Mouse (Mus musculus) midbrain, embryonic 16.5 days (tissue): ENCODE data around the gene Ccm2. TPM values are rescaled to one million over a fixed set of nuclear protein-coding genes. Genes with fewer than 3 reads are reported as not detected.

ENCODE experiments used
- ATAC-seq: fragments of 200-750 bp; cut with Nextera tagmentation; 2 replicates; pipeline ENCODE4 v1.8.0; 2017; ENCODE audit warnings: moderate TSS enrichment
- H3K27ac ChIP-seq: fragments of 300-500 bp; sonication (generic); 2 replicates; pipeline ENCODE4 v1.5.1; 2014; ENCODE audit warnings: mild to moderate bottlenecking, low read length, mixed read lengths
- H3K27me3 ChIP-seq: fragments of 300-500 bp; sonication (generic); 2 replicates; pipeline ENCODE4 v1.6.1; 2014; ENCODE audit warnings: low read depth, low read length, mixed read lengths; ENCODE audit not compliant: control insufficient read depth, insufficient read depth
- H3K36me3 ChIP-seq: fragments of 300-500 bp; sonication (generic); 2 replicates; pipeline ENCODE4 v1.6.1; 2014; ENCODE audit warnings: mild to moderate bottlenecking, low read length, moderate library complexity, mixed read lengths; ENCODE audit not compliant: control insufficient read depth, insufficient read depth
- H3K4me1 ChIP-seq: fragments of 300-500 bp; sonication (generic); 2 replicates; pipeline ENCODE4 v1.6.1; 2014; ENCODE audit warnings: mild to moderate bottlenecking, low read length, mixed read lengths; ENCODE audit not compliant: control insufficient read depth, insufficient read depth
- H3K4me2 ChIP-seq: fragments of 300-500 bp; sonication (generic); 2 replicates; pipeline ENCODE4 v1.6.1; 2014; ENCODE audit warnings: mild to moderate bottlenecking, low read length, mixed read lengths
- H3K4me3 ChIP-seq: fragments of 300-500 bp; sonication (generic); 2 replicates; pipeline ENCODE4 v1.5.1; 2014; ENCODE audit warnings: low read depth, mild to moderate bottlenecking, low read length, moderate library complexity, mixed read lengths
- H3K9ac ChIP-seq: fragments of 300-500 bp; sonication (generic); 2 replicates; pipeline ENCODE4 v1.6.1; 2014; ENCODE audit warnings: low read depth, low read length, mixed read lengths
- H3K9me3 ChIP-seq: fragments of 300-500 bp; sonication (generic); replicated peaks from 2 replicates; pipeline ENCODE4 v1.6.1; 2014; ENCODE audit warnings: mild to moderate bottlenecking, low read length, mixed read lengths; ENCODE audit not compliant: control insufficient read depth, poor library complexity, severe bottlenecking
- WGBS: fragments of 180-500 bp; shearing (Covaris S2); extraction: QIAGEN DNeasy Blood & Tissue Kit; methylation state at CpG from one replicate; pipeline ENCODE4 v1.1.7; 2014; 5-methylcytosine and 5-hydroxymethylcytosine counted together
- polyA plus RNA-seq: library from polyadenylated mRNA; unstranded; fragments of >200 nt; fragmentation: Nextera tagmentation; extraction: Ambion mirVana; gene quantifications from 2 replicates; pipeline ENCODE4 v1.2.1, GENCODE M21; 2015

The Ccm2 gene
- polyA plus RNA-seq, 1 experiment from 2014 or later, result 81.4 TPM

- Histone ChIP-seq H3K9ac (no peak overlapping the region), H3K9me3 (no peaks in the 10 kb centered on the region), H3K27me3 (no peaks in the 10 kb centered on the region), H3K4me3 (no peak overlapping the region), H3K4me1 (peaks cover 12% of the 10 kb centered on the region), H3K27ac (no peak overlapping the region), H3K36me3 (no peaks in the 10 kb centered on the region), H3K4me2 (no peak overlapping the region)
- no peak for ATAC-seq
- WGBS, result 91% methylated on average over 8 of the region's 8 CpGs
Measured at GRCm38 (mm10) chr11:6567951-6568350, 21.3 kb downstream of the Ccm2 start.

GRCm38 (mm10) chr11:6568584-6569409 lies 22.1 kb downstream of the Ccm2 start:
- Histone ChIP-seq H3K4me3 (no peak overlapping the region), H3K4me2 (peak overlapping the region; percentile 24; the same call in 1 of the 2 replicates), H3K27me3 (no peaks in the 10 kb centered on the region), H3K9ac (peak overlapping the region; percentile 22; the same call in 1 of the 2 replicates), H3K36me3 (0 out of 2 replicates have a peak, but pooled peaks cover 2% of the 10 kb centered on the region), H3K4me1 (peaks cover 12% of the 10 kb centered on the region), H3K9me3 (no peaks in the 10 kb centered on the region), H3K27ac (peak overlapping the region; percentile 66)
- peak; percentile 61 for ATAC-seq
- WGBS, result 33% methylated on average over 11 of the region's 11 CpGs

GRCm38 (mm10) chr11:6569410-6569777 lies 22.7 kb downstream of the Ccm2 start:
- H3K4me1 ChIP-seq, result peaks cover 12% of the 10 kb centered on the region
- H3K4me2 ChIP-seq, result no peak overlapping the region
- no peak overlapping the region for H3K4me3 ChIP-seq
- no peak overlapping the region for H3K9ac ChIP-seq
- WGBS, result 47% methylated on average over 3 of the region's 3 CpGs
- no peaks in the 10 kb centered on the region for H3K9me3 ChIP-seq
- H3K36me3 ChIP-seq, result 0 out of 2 replicates have a peak, but pooled peaks cover 3% of the 10 kb centered on the region
- peak overlapping the region; percentile 66 for H3K27ac ChIP-seq
- ATAC-seq, result peak; percentile 30; the same call in 1 of the 2 replicates
- H3K27me3 ChIP-seq, result no peaks in the 10 kb centered on the region

- no peak overlapping the region for H3K4me3 ChIP-seq
- H3K36me3 ChIP-seq, result peaks cover 7% of the 10 kb centered on the region; the same call in 1 of the 2 replicates
- 85% methylated on average over 3 of the region's 3 CpGs for WGBS
- ATAC-seq, result no peak
- no peak overlapping the region for H3K27ac ChIP-seq
- H3K9ac ChIP-seq, result no peak overlapping the region
- H3K4me2 ChIP-seq, result no peak overlapping the region
- H3K4me1 ChIP-seq, result no peaks in the 10 kb centered on the region
- H3K27me3 ChIP-seq, result no peaks in the 10 kb centered on the region
- H3K9me3 ChIP-seq, result no peaks in the 10 kb centered on the region
Measured at GRCm38 (mm10) chr11:6576151-6576550, 29.5 kb downstream of the Ccm2 start.

- H3K4me1 ChIP-seq, result no peaks in the 10 kb centered on the region
- H3K27me3 ChIP-seq, result no peaks in the 10 kb centered on the region
- H3K4me2 ChIP-seq, result no peak overlapping the region
- whole genome bisulfite sequencing, result 88% methylated on average over 7 of the region's 7 CpGs
- H3K27ac ChIP-seq, result no peak overlapping the region
- no peak overlapping the region for H3K9ac ChIP-seq
- peaks cover 4% of the 10 kb centered on the region; the same call in 1 of the 2 replicates for H3K36me3 ChIP-seq
- no peak for ATAC-seq
- H3K4me3 ChIP-seq, result no peak overlapping the region
- H3K9me3 ChIP-seq, result no peaks in the 10 kb centered on the region
Measured at GRCm38 (mm10) chr11:6579361-6579760, 32.7 kb downstream of the Ccm2 start.

- ATAC-seq, result no peak
- H3K27ac ChIP-seq, result no peak overlapping the region
Measured at GRCm38 (mm10) chr11:6580065-6580750, 33.5 kb downstream of the Ccm2 start.

GRCm38 (mm10) chr11:6581560-6581959 lies 34.9 kb downstream of the Ccm2 start:
- 88% methylated on average over 2 of the region's 2 CpGs for WGBS

More at GRCm38 (mm10) chr11:6580065-6580750, 33.5 kb downstream of the Ccm2 start:
- Histone ChIP-seq H3K9ac (no peak overlapping the region), H3K4me3 (no peak overlapping the region), H3K27me3 (no peaks in the 10 kb centered on the region), H3K4me2 (no peak overlapping the region), H3K9me3 (no peaks in the 10 kb centered on the region), H3K4me1 (no peaks in the 10 kb centered on the region), H3K36me3 (peaks cover 6% of the 10 kb centered on the region; the same call in 1 of the 2 replicates)
- WGBS, result 70% methylated on average over 4 of the region's 4 CpGs

GRCm38 (mm10) chr11:6585748-6586147 lies 39.1 kb downstream of the Ccm2 start:
- H3K9me3 ChIP-seq, result no peaks in the 10 kb centered on the region
- H3K27ac ChIP-seq, result no peak overlapping the region
- H3K27me3 ChIP-seq, result no peaks in the 10 kb centered on the region
- no peak for ATAC-seq
- H3K4me3 ChIP-seq, result no peak overlapping the region
- no peak overlapping the region for H3K4me2 ChIP-seq
- no peak overlapping the region for H3K9ac ChIP-seq
- H3K36me3 ChIP-seq, result peaks cover 11% of the 10 kb centered on the region
- WGBS, result 87% methylated on average over 8 of the region's 8 CpGs
- H3K4me1 ChIP-seq, result no peaks in the 10 kb centered on the region

More at GRCm38 (mm10) chr11:6581560-6581959, 34.9 kb downstream of the Ccm2 start:
- Histone ChIP-seq H3K27ac (no peak overlapping the region), H3K9ac (no peak overlapping the region), H3K9me3 (no peaks in the 10 kb centered on the region), H3K4me1 (no peaks in the 10 kb centered on the region), H3K36me3 (peaks cover 5% of the 10 kb centered on the region; the same call in 1 of the 2 replicates), H3K27me3 (no peaks in the 10 kb centered on the region), H3K4me2 (no peak overlapping the region), H3K4me3 (no peak overlapping the region)
- no peak for ATAC-seq

GRCm38 (mm10) chr11:6586660-6587059 lies 40.0 kb downstream of the Ccm2 start:
- no peaks in the 10 kb centered on the region for H3K4me1 ChIP-seq
- no peak overlapping the region for H3K4me3 ChIP-seq
- no peak overlapping the region for H3K9ac ChIP-seq
- no peaks in the 10 kb centered on the region for H3K27me3 ChIP-seq
- H3K27ac ChIP-seq, result no peak overlapping the region
- WGBS, result 90% methylated on average over 3 of the region's 3 CpGs
- H3K9me3 ChIP-seq, result no peaks in the 10 kb centered on the region
- H3K36me3 ChIP-seq, result peaks cover 16% of the 10 kb centered on the region
- no peak for ATAC-seq
- H3K4me2 ChIP-seq, result no peak overlapping the region
